Comparison of ENCODE assay signal across 16 mouse cellular contexts in genomic region chr16:45124230-45125203, GRCm38 (mm10). TPM values are rescaled to one million over a fixed set of nuclear protein-coding genes. Genes with fewer than 3 reads are reported as not detected.
A peak's percentile ranks its signal among the peaks of the same experiment; 100 is the strongest.
DNase-seq lines count a peak whose midpoint lies in the region; ATAC-seq and TF ChIP-seq lines count a peak whose summit lies in the region.
"Had no signal": no experiment of that assay in that cellular context is flagged by ENCODE, and none has a peak within 500 bp of the region (broad histone marks: within the 10 kb centered on the region; RNA-seq: fewer than 3 reads in every experiment).

No protein-coding gene starts in this region.

- H3K27ac ChIP-seq in heart, embryonic 11.5 days (ENCODE audit: low read depth, low read length) = no peak overlapping the region
- no peak overlapping the region for H3K27ac ChIP-seq in lung, embryonic 15.5 days
- H3K27ac ChIP-seq in stomach, postnatal 0 days (replicated peaks) = no peak overlapping the region; the same call in 1 of the 2 replicates
- H3K27ac ChIP-seq: forebrain, embryonic 15.5 days; hindbrain, embryonic 10.5 days; limb, embryonic 15.5 days; neural tube, embryonic 13.5 days had no signal

- ATAC-seq in heart, embryonic 11.5 days (replicated peaks; ENCODE audit: insufficient number of reproducible peaks, low FRiP score, low TSS enrichment) = no peak
- ATAC-seq in lung, embryonic 15.5 days (ENCODE audit: borderline replicate concordance, extremely low read depth, low FRiP score, low TSS enrichment) = 0 out of 2 replicates have a peak, but pooled peaks have one; percentile 74
- peak; percentile 90 for ATAC-seq in stomach, postnatal 0 days (ENCODE audit: low FRiP score, low TSS enrichment)
- ATAC-seq in megakaryocyte, adult 5-6 weeks (ENCODE audit: poor library complexity, severe bottlenecking) = no peak
- ATAC-seq: forebrain, embryonic 15.5 days had no signal

- no peak overlapping the region for H3K4me2 ChIP-seq in heart, embryonic 11.5 days
- no peak overlapping the region for H3K4me2 ChIP-seq in lung, embryonic 15.5 days
- H3K4me2 ChIP-seq in stomach, postnatal 0 days (replicated peaks; ENCODE audit: low read depth) = no peak overlapping the region
- H3K4me2 ChIP-seq: forebrain, embryonic 15.5 days; limb, embryonic 15.5 days; neural tube, embryonic 13.5 days had no signal

- no peaks in the 10 kb centered on the region for H3K9me3 ChIP-seq in heart, embryonic 11.5 days (replicated peaks; ENCODE audit: control insufficient read depth, low read length)
- H3K9me3 ChIP-seq in lung, embryonic 15.5 days = no peaks in the 10 kb centered on the region
- H3K9me3 ChIP-seq in stomach, postnatal 0 days (ENCODE audit: control insufficient read depth, low read length) = no peaks in the 10 kb centered on the region
- H3K9me3 ChIP-seq: forebrain, embryonic 15.5 days; hindbrain, embryonic 10.5 days; limb, embryonic 15.5 days; neural tube, embryonic 13.5 days had no signal

- H3K4me1 ChIP-seq in heart, embryonic 11.5 days (ENCODE audit: control insufficient read depth, insufficient read depth, low read length) = peaks cover 13% of the 10 kb centered on the region
- H3K4me1 ChIP-seq in lung, embryonic 15.5 days = peaks cover 7% of the 10 kb centered on the region
- no peaks in the 10 kb centered on the region for H3K4me1 ChIP-seq in stomach, postnatal 0 days (replicated peaks; ENCODE audit: control insufficient read depth, insufficient read depth)
- H3K4me1 ChIP-seq: hindbrain, embryonic 10.5 days had no signal

- no peak for TF ChIP-seq CTCF in stomach, postnatal 0 days (IDR thresholded peaks at IDR 0.05; ENCODE audit: low read depth)

- DNase-seq in heart, adult 11 months = peak; percentile 90
- DNase-seq in lung, postnatal 25 days (ENCODE audit: low spot score) = no peak
- peak; percentile 37 for DNase-seq in adrenal gland, postnatal 14 days
- DNase-seq in stomach, postnatal 0 days (ENCODE audit: low spot score) = peak; percentile 22
- DNase-seq in thymus, postnatal 10 days (ENCODE audit: low spot score in 2 of 2) = no peak
- DNase-seq: kidney, adult 11 months; lung, postnatal 4 days; right cerebral cortex, postnatal 4 days; thymus, postnatal 36 days had no signal

- H3K36me3 ChIP-seq in heart, embryonic 11.5 days (ENCODE audit: control insufficient read depth, insufficient read depth, low read length) = peaks cover 11% of the 10 kb centered on the region
- peaks cover 6% of the 10 kb centered on the region; the same call in 1 of the 2 replicates for H3K36me3 ChIP-seq in lung, embryonic 15.5 days
- no peaks in the 10 kb centered on the region for H3K36me3 ChIP-seq in stomach, postnatal 0 days (ENCODE audit: control insufficient read depth, insufficient read depth, low read length)
- H3K36me3 ChIP-seq: forebrain, embryonic 15.5 days; hindbrain, embryonic 10.5 days; neural tube, embryonic 13.5 days had no signal

- 37% methylated on average over 9 of the region's 9 CpGs for WGBS in heart, embryonic 11.5 days (ENCODE audit: insufficient replicate concordance)
- WGBS in lung, embryonic 15.5 days = 39% methylated on average over 9 of the region's 9 CpGs
- WGBS in stomach, postnatal 0 days = 39% methylated on average over 9 of the region's 9 CpGs

- TF ChIP-seq EP300 in stomach, postnatal 0 days (optimal IDR thresholded peaks at IDR 0.05) = no peak

- no peak overlapping the region for H3K9ac ChIP-seq in heart, embryonic 11.5 days (ENCODE audit: low read depth, low read length)
- no peak overlapping the region for H3K9ac ChIP-seq in lung, embryonic 15.5 days
- H3K9ac ChIP-seq in stomach, postnatal 0 days (ENCODE audit: low read length) = no peak overlapping the region
- H3K9ac ChIP-seq: forebrain, embryonic 15.5 days; limb, embryonic 15.5 days; neural tube, embryonic 13.5 days had no signal

- H3K27me3 ChIP-seq in heart, embryonic 11.5 days (ENCODE audit: control insufficient read depth, insufficient read depth, low read length) = no peaks in the 10 kb centered on the region
- no peaks in the 10 kb centered on the region for H3K27me3 ChIP-seq in lung, embryonic 15.5 days
- no peaks in the 10 kb centered on the region for H3K27me3 ChIP-seq in stomach, postnatal 0 days (ENCODE audit: control insufficient read depth, insufficient read depth, low read length)
- H3K27me3 ChIP-seq: forebrain, embryonic 15.5 days; limb, embryonic 15.5 days; neural tube, embryonic 13.5 days had no signal

- H3K4me3 ChIP-seq in heart, embryonic 11.5 days (ENCODE audit: low read depth, low read length) = no peak overlapping the region
- no peak overlapping the region for H3K4me3 ChIP-seq in lung, embryonic 15.5 days
- no peak overlapping the region for H3K4me3 ChIP-seq in stomach, postnatal 0 days (ENCODE audit: low read depth, low read length)
- H3K4me3 ChIP-seq: forebrain, embryonic 15.5 days; hindbrain, embryonic 10.5 days; limb, embryonic 15.5 days; neural tube, embryonic 13.5 days had no signal

RNA-seq across cellular contexts. Expression of gene Ccdc80, which starts 31.3 kb away (rescaled TPM):
- polyA plus RNA-seq in heart, embryonic 11.5 days (2014; fragmentation: Nextera tagmentation; extraction: Ambion mirVana) = 73.9 and 80.4 TPM in 2 replicates
- 73.1 and 73.5 TPM in 2 replicates for polyA plus RNA-seq in lung, embryonic 15.5 days (2015; fragmentation: Nextera tagmentation; extraction: Ambion mirVana)
- 46.9 and 47.7 TPM in 2 replicates for total RNA-seq in adrenal gland, postnatal 14 days (2021)
- polyA plus RNA-seq in stomach, postnatal 0 days (2015; fragmentation: Nextera tagmentation; extraction: Ambion mirVana) = 51.9 and 56.1 TPM in 2 replicates
- total RNA-seq in megakaryocyte, adult 5-6 weeks (2015) = 0.59 and 0.71 TPM in 2 replicates
- total RNA-seq in megakaryocyte, adult 5-6 weeks (2017) = 0.49 and 0.99 TPM in 2 replicates

RNA-seq across cellular contexts. Expression of gene Slc35a5, which starts 34.0 kb away (rescaled TPM):
- polyA plus RNA-seq in heart, embryonic 11.5 days (2014; fragmentation: Nextera tagmentation; extraction: Ambion mirVana) = 14.8 and 18.8 TPM in 2 replicates
- 16.1 and 23.1 TPM in 2 replicates for polyA plus RNA-seq in lung, embryonic 15.5 days (2015; fragmentation: Nextera tagmentation; extraction: Ambion mirVana)
- 28.4 and 29.1 TPM in 2 replicates for total RNA-seq in adrenal gland, postnatal 14 days (2021)
- polyA plus RNA-seq in stomach, postnatal 0 days (2015; fragmentation: Nextera tagmentation; extraction: Ambion mirVana) = 12.8 and 13.0 TPM in 2 replicates
- 42.4 and 45.9 TPM in 2 replicates for total RNA-seq in megakaryocyte, adult 5-6 weeks (2015)
- 30.9 and 42.2 TPM in 2 replicates for total RNA-seq in megakaryocyte, adult 5-6 weeks (2017)

RNA-seq across cellular contexts. Expression of gene Atg3, which starts 34.1 kb away (rescaled TPM):
- polyA plus RNA-seq in heart, embryonic 11.5 days (2014; fragmentation: Nextera tagmentation; extraction: Ambion mirVana) = 34.8 and 36.8 TPM in 2 replicates
- 37.0 and 39.1 TPM in 2 replicates for polyA plus RNA-seq in lung, embryonic 15.5 days (2015; fragmentation: Nextera tagmentation; extraction: Ambion mirVana)
- 55.1 and 55.5 TPM in 2 replicates for total RNA-seq in adrenal gland, postnatal 14 days (2021)
- 38.8 and 39.2 TPM in 2 replicates for polyA plus RNA-seq in stomach, postnatal 0 days (2015; fragmentation: Nextera tagmentation; extraction: Ambion mirVana)
- 117 and 132 TPM in 2 replicates for total RNA-seq in megakaryocyte, adult 5-6 weeks (2015)
- total RNA-seq in megakaryocyte, adult 5-6 weeks (2017) = 92.7 and 98.2 TPM in 2 replicates

Comparison
In these comparisons a context has a peak if more than half of its experiments do, and no peak if none do; other contexts are left out.
1. DNase-seq: peak in heart, adult 11 months (single experiment), adrenal gland, postnatal 14 days (single experiment) and stomach, postnatal 0 days (single experiment); none in lung, postnatal 25 days (single experiment) and thymus, postnatal 10 days (0 of 2).
2. ATAC-seq: peak in lung, embryonic 15.5 days (single experiment) and stomach, postnatal 0 days (single experiment); none in heart, embryonic 11.5 days (single experiment) and megakaryocyte, adult 5-6 weeks (single experiment).